Mouse (Mus musculus) spleen, postnatal 10 days (tissue): ENCODE measurements around the gene Pou2f3.
"Not testable (repeated sequence)": the region's sequence is repeated elsewhere in the genome, so short reads cannot be mapped to it uniquely, and the experiment has no call there.

Experiments used
- DNase-seq, 2 experiments: peaks; one replicate each; pipeline ENCODE4 v3.0.0; 2021 to 2022; ENCODE audit warnings: low spot score in 2 of 2

Pou2f3 gene

GRCm38 (mm10) chr9:43166346-43166745, 43.8 kb downstream of the Pou2f3 start:
- no peak for DNase-seq

- DNase-seq, result no peak
These were observed 54.2 kb downstream of the Pou2f3 start for GRCm38 (mm10) chr9:43155960-43156359.

- DNase-seq, result no peak
These were observed 58.4 kb downstream of the Pou2f3 start for GRCm38 (mm10) chr9:43151779-43152178.

- DNase-seq, result no peak
These were observed 59.2 kb downstream of the Pou2f3 start for GRCm38 (mm10) chr9:43150957-43151356.

GRCm38 (mm10) chr9:43150075-43150474, 60.1 kb downstream of the Pou2f3 start:
- DNase-seq, result peak in 1 of 2 experiments; percentile 28

DNA sequence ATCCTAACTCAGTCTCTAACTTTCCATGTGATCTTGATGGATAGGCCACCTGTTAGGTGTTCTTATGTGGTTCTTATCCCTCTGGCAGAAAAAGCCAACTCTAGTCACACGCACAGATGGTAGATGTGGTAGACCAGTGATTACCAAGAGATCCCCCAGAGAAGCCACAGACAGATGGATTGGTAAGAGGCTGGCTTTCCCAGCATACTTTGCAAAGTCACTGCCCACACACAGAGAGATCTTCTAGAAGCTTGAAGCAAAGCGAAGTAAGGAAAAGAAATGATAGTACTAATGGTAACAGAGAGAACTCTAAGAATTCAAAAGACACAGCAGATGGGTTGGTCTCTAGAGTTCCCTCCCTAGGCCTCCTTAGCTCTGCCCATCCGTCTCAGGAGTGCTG, 60.7 kb downstream of the Pou2f3 start:
- DNase-seq, result no peak

- no peak for DNase-seq
These were observed 65.0 kb downstream of the Pou2f3 start for GRCm38 (mm10) chr9:43145196-43145595.

GRCm38 (mm10) chr9:43144206-43144810, 65.9 kb downstream of the Pou2f3 start:
- no peak for DNase-seq

DNA sequence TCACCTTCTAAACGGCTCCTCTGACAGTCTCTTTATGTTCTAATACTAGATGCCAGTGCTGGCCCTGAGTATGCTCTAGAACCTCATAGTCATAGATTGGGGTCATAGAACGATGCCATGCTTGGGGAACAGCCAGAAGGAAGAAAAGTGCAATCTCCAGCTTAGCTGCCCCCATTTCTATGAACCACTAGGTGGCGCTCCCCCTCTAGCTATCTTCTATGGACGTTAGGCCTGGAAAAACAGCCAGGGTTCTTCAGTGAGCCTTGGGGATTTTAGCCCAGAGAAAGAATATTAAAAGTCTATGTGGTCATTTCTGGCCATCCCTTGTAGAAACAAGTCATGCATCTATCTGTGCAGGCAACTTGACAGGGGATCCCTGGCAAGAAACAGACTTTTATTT, 68.3 kb downstream of the Pou2f3 start:
- peak; percentile 48 to 77 for DNase-seq

DNA sequence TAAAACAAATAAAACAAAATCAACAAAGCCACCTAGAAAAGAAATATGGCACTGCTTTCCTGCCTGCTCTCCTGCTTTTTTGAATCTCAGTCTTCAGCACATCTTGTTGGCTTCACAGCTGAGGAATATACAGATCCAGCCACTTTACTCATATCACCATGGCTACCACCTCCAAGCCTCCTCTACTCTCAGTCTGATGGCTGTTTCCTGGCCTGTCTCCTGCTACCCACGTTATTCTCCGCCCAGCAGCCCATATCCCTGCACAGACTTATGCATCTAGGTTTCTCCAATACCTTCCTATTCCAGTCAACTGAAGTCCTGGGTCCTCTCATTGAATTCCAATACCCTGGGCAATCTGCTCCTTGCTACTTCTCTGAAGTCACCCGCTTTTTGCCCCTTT, 76.6 kb downstream of the Pou2f3 start:
- no peak for DNase-seq

- no peak for DNase-seq
These were observed 77.8 kb downstream of the Pou2f3 start for GRCm38 (mm10) chr9:43132380-43132779.

DNA sequence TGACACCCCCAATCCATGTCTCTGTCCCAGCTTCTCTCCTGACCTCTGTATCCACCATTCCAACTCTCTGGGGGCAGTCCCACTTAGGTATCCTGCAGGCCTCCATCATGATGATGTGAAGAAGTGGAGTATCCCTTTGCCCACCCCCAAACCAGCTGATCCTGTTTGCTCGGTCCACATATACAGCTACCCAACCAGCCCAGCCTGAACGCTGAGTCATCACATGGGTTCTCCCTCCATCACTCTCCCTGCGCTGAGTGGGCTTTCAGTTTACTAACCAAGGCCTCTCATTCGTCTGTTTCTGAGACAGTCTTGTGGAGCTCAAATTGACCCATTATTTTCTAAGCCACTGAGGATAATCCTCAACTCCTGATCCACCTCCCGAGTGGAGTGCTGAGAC, 78.2 kb downstream of the Pou2f3 start:
- no peak for DNase-seq

DNA sequence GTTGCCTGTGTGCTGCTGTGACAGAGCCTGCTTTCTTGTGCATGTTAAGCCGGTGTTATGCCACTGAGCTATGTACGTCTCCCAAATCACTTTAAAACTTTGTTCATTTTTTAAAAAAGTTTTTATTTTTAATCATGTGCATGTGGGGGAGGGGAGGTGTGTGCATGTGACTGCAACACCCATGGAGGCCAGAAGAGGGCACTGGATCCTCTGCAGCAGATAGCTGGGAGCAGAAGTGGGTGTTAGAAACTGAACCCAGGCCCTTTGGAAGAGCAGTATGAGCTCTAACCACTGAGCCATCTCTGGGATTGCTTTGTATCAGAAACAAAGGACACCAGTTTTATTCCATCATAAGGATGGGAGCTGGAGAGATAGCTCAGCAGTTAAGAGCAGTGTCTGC, 79.5 kb downstream of the Pou2f3 start:
- peak in 1 of 2 experiments; percentile 28 for DNase-seq

- no peak for DNase-seq
These were observed 82.9 kb downstream of the Pou2f3 start for GRCm38 (mm10) chr9:43127101-43127787.

DNA sequence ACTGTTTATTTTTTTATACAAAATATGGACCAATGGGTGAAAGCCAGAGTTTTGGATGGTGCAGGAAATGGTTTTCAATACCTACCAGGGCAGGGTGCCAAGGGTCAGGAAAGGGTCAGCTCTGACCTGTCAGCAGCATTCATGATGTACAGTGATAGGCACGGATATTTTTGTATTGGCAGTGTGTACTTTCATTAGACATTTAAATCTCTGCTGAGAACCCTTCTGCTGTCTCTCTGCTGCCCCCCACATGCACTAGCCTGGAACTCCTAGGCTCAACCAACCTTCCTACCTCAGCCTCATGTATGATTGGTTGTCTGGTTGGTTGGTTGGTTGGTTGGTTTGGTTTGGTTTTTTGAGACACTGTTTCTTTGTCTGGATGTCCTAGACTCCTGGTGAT, 87.8 kb downstream of the Pou2f3 start:
- no peak for DNase-seq

DNA sequence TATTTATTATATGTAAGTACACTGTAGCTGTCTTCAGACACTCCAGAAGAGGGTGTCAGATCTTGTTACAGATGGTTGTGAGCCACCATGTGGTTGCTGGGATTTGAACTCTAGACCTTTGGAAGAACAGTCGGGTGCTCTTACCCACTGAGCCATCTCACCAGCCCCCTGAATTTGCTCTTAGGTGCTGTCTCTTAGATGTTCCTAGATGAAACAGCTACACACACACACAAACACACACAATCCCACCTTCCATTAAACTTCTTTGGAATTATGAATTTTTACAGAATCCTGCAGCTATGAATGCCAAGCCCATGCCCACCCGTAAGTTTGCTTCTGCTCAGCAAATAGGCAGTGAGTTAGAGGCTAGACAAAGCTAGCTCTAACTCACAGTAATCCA, 88.2 kb downstream of the Pou2f3 start:
- not testable (repeated sequence) for DNase-seq

DNA sequence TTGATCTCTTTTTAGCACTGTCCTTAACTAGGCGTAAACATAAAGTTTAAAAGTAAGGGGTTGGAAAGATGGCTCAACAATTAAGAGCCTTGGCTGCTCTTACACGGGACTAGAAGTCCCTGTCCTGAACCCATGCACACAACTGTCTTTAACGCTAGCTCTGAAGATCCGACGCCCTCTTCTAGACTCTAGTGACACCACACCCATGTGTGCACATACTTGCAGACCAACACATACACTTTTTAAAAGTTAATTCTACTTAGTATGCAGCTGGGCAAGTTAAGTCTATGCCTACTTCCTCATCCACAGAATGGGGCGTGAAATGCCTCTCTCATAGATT, 93.2 kb downstream of the Pou2f3 start:
- DNase-seq, result no peak

DNA sequence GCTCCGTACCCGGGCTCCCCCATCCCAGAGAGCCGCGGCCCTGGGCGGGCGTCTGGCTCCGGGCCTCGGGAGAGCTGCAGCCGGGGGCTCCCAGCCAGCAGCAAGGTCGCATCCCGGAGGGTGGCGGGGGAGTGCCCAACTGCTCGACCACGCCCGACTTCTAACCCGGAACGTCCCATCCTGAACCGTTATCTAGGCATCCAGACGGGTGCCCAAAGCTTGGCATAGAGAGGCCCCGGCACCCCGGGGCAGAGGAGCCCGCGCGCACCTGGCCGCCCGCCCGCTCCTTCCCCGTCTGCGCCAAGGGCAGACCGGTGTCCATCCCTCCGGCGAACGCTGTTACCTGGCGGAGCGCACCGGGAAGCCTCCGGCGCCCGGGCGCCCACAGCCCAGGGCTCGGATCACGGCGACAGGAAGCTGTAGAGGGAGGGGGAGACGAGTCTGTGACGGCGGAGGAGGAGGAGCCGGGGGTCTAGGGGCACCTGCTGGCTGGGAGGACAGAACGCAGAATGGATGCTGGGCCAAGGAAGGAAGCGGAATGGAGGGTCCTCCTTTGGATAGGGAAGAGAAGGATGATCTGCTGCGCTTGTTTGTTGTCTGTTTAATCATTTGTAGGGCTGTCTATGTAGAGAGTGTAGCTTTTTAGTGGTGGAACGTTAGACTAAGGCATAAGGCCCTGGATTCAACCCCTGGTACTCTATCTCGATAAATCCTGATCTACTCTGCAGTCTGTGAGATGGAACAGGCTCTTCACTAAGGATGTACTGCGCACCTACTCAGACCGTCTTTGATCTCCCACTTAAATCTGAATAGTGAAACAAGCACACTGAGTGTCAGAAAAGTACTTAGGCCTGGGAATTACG, 93.8 kb downstream of the Pou2f3 start, which contains the start of gene Tmem136:
Gene Tmem136, minus strand, starts transcription at position 437 of the 863 bp plus-strand sequence.
- peak; percentile 77 to 88 for DNase-seq

GRCm38 (mm10) chr9:43115431-43116133, 94.6 kb downstream of the Pou2f3 start:
- DNase-seq, result no peak

GRCm38 (mm10) chr9:43114833-43115232, 95.3 kb downstream of the Pou2f3 start:
- DNase-seq, result no peak

GRCm38 (mm10) chr9:43110286-43110980, 99.7 kb downstream of the Pou2f3 start:
- DNase-seq, result no peak
